Mouse (Mus musculus): ENCODE results near the gene Atg13.

Atg13 gene

GRCm38 (mm10) chr2:91649152-91649551, 61.2 kb downstream of the Atg13 start:
- DNase-seq (ENCODE audit: low spot score) = no peak

- peak; percentile 74 for DNase-seq (ENCODE audit: low spot score)
Observed at GRCm38 (mm10) chr2:91646733-91647132, 63.6 kb downstream of the Atg13 start.

GRCm38 (mm10) chr2:91645811-91646210, 64.6 kb downstream of the Atg13 start:
- no peak for DNase-seq (ENCODE audit: low spot score)

- no peak for DNase-seq (ENCODE audit: low spot score)
Observed at GRCm38 (mm10) chr2:91645354-91645753, 65.0 kb downstream of the Atg13 start.

- DNase-seq (ENCODE audit: low spot score) = no peak
Observed at GRCm38 (mm10) chr2:91644021-91644420, 66.4 kb downstream of the Atg13 start.

GRCm38 (mm10) chr2:91642825-91643415, 67.5 kb downstream of the Atg13 start:
- no peak for DNase-seq (ENCODE audit: low spot score)

- no peak for DNase-seq (ENCODE audit: low spot score)
Observed at GRCm38 (mm10) chr2:91638931-91639330, 71.4 kb downstream of the Atg13 start.

- no peak for DNase-seq (ENCODE audit: low spot score)
Observed at GRCm38 (mm10) chr2:91636727-91637338, 73.5 kb downstream of the Atg13 start.

GRCm38 (mm10) chr2:91636229-91636628, 74.1 kb downstream of the Atg13 start, which contains the start of gene F2:
TSS of gene F2 (minus strand) at chr2:91636414.
- no peak for DNase-seq (ENCODE audit: low spot score)

- no peak for DNase-seq (ENCODE audit: low spot score)
Observed at GRCm38 (mm10) chr2:91635486-91635885, 74.9 kb downstream of the Atg13 start.

GRCm38 (mm10) chr2:91634841-91635240, 75.5 kb downstream of the Atg13 start:
- no peak for DNase-seq (ENCODE audit: low spot score)

- DNase-seq (ENCODE audit: low spot score) = no peak
Observed at GRCm38 (mm10) chr2:91633334-91633977, 76.9 kb downstream of the Atg13 start.

GRCm38 (mm10) chr2:91632316-91632715, 78.1 kb downstream of the Atg13 start:
- DNase-seq (ENCODE audit: low spot score) = no peak

- no peak for DNase-seq (ENCODE audit: low spot score)
Observed at GRCm38 (mm10) chr2:91631826-91632225, 78.5 kb downstream of the Atg13 start.

- DNase-seq (ENCODE audit: low spot score) = no peak
Observed at GRCm38 (mm10) chr2:91630384-91630783, 80.0 kb downstream of the Atg13 start.

- DNase-seq (ENCODE audit: low spot score) = no peak
Observed at GRCm38 (mm10) chr2:91629682-91630081, 80.7 kb downstream of the Atg13 start.

- DNase-seq (ENCODE audit: low spot score) = no peak
Observed at GRCm38 (mm10) chr2:91628171-91628570, 82.2 kb downstream of the Atg13 start.

GRCm38 (mm10) chr2:91627486-91627885, 82.9 kb downstream of the Atg13 start:
- no peak for DNase-seq (ENCODE audit: low spot score)

All from retina, embryonic 14.5 days (tissue).